Mouse (Mus musculus) urinary bladder, adult 2 months (tissue): Measurements from ENCODE around the gene Dscaml1. TPM values are rescaled to one million over a fixed set of nuclear protein-coding genes. Genes with fewer than 3 reads are reported as not detected.

Source experiments
- DNase-seq: peaks from one replicate; pipeline ENCODE4 v3.0.0; 2022; ENCODE audit warnings: low spot score
- polyA plus RNA-seq: library from polyadenylated mRNA; depleted of rRNA; stranded (reverse); fragments of >200 nt; gene quantifications from 2 replicates; pipeline ENCODE4 v1.2.3, GENCODE M21; 2012

Gene Dscaml1
- polyA plus RNA-seq, 1 experiment: 0.07 TPM

DNA sequence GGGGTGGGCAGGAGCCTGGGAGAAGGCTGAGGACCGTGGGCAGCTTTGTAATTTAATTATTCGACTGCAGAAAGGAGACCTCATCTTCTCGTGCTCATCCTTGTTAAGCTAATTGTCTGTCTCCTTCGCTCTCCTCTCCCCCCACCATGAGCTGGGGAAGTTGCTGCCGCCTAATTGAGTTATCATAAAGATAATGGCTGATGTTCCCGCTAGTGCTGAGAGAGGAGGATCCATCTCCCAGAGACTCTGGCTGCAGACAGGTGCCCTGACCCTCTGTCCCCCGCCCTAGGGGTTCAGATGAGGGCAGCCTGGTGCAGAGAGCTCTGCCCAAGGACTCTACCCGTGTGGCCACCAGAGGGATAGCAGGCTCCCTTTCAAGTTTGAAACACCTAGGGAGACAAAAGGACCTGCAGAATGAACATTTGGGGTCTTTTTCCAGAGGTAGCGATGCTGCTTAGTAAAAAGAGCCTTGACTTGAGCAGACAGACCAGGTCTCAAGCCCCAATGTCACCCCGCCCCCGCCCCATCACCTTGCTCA lies 256.1 kb downstream of the Dscaml1 start:
- no peak for DNase-seq

DNA sequence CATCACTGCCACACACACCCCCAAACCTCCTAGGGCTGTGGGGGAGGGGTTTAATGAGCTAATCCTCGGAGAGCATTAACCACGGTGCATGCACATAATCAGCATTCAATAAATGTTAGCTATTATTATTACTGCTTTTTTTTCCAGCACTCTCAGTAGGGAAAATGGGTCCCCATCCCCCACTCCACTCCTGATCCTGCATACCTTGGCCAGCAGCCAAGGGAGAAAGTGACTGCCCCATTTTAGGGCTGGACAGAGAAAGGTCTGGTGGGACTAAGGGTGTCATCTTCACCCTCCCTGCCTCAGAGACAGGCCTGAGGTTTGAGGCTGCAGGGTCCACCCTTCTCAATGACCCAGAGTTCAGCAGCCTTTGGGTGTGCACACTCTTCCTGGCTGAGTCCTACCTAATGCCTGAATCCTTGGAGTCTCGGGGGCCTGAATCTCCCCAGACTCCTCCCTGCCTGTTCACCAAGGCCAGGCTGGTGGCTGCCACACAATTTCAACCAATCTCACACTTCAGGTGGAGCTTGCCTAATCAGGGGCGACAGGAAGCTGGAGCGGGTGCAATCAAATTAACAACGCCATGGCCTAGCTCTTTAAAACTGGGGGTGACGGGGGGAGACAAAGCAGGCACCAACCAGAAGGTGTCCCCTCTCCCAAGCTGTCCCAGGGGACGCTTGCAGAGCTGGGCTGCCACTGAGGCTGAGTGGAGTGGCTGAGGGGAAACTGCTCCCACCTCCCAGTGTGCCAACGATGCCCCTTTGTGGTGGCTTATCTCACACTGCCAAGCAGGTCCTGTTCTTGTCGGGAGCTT lies 267.2 kb downstream of the Dscaml1 start:
- DNase-seq: no peak

DNA sequence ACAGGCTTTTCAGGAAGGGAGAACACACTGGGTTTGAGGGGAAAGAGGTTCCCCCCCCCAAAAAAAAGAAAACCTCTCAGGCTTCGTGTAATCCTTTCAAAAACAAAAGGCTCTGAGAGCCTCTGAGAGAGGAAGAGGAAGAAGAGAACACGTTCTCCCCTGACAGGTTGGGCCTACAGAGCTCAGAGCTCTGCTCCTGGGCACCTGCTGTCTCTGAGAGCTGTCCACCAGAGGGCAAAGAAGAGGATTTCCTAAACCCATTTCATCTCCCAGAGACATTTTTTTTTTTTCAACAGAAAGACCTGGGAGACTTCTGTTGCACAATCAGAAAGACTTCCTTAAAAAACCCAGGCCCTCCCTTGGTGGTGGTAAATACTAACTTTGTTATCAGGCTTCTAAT lies 267.8 kb downstream of the Dscaml1 start:
- no peak for DNase-seq

DNA sequence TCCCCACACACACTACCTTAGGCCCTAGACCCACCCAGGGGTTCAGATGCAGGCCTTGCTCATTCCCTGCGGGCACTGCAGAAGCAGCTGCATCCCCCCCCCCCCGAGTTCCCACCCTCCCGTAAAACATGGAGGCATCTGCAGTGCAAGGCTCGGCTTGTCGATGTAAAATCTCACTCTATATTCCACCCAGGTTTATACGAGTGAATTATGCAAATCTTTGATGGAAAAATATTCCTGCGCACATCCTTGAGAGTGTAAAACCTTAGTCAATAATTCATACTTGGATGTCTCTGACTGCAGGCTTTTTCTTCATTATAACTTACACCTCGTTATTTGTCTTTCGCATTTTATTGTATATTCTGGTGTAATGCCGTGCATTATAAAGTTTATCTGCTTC lies 272.7 kb downstream of the Dscaml1 start:
- no peak for DNase-seq

DNA sequence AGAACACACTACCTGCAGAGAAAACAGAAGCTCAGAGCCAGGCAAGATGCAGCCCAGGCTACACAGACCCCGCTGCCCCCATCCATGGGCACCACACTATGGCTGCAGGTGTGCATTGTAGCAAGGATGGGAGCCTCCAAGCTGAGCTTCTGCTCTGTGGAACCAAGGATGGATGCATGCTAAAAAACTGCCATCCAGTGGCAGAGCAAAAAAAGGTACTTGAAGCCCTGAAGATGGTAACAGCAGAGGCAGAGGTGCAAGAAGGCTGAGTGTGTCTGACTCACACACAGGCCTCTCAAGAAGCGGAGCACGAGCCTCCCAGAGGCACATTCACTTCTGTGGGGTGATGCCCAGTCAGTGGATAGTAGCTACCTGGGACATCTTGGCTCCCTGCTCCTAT lies 276.8 kb downstream of the Dscaml1 start:
- no peak for DNase-seq

DNA sequence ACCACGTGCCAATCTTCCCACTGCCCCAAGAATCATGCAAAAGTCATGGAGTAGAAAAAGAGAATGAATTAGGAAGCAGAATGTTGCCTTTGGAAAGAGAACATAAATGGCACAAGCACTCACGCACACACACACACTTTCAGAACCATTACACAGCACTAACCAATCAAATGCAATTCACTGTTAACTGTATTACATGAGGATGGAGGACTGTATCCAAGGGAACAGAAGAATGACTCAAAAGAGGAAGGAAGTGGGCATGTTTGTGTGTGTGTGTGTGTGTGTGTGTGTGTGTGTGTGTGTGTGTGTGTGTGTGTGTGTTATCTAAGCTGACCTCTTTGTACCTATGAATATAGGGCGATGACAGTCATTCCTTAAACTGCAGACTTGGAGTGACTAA lies 278.0 kb downstream of the Dscaml1 start:
- DNase-seq: no peak

DNA sequence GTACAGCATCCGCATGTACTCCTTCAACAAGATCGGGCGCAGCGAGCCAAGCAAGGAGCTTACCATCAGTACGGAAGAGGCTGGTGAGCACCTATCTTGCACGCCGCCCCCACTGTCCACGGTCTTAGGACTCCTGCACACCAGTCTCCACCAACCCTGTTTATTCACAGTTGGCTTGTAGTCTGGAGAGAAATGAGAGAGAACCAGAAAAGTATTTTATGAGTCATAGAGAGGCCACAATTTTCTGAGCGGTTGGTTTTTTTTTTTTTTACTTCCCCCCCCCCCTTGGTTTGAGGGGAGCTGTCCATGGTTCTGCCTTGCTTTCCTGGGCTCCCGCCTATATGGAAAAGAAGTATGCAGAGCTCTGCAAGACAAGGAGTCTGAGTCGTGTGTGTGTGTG lies 283.9 kb downstream of the Dscaml1 start:
- DNase-seq: no peak

DNA sequence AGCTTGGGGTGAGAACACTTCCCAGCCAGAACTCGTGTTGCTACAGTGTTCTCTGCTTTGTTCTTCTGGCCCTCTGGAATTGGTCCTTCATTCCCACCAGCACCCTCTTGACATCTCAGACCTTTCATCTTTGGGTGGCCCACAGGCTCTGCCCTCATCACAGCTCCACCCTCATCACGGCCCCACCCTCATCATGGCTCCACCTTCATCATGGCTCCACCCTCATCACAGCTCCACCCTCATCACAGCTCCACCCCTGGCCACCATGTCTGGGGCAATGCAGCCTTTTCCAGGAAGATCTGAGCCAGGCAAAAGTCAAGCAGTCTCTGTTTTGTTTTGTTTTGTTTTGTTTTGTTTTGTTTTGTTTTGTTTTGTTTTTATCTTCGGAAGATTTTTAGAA lies 289.0 kb downstream of the Dscaml1 start:
- DNase-seq: no peak

DNA sequence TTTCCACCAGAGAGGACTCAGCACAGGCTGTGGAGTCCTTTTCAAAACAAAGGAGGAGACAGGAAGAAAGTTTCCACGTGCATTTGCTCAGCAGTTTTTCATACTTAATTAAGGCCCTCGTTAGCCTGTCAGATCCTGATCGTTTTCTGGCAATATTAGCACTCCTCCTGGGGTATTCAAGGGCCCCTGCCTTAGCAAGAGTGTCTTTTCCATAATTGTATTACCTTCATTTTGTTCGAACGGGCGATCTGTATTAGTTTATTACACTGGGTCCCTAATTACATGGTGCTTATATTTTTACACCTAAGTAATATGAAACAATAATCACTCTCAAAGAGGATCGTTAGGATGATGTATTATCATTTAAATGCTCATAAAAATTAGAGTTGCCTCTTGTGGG lies 293.6 kb downstream of the Dscaml1 start:
- no peak for DNase-seq

DNA sequence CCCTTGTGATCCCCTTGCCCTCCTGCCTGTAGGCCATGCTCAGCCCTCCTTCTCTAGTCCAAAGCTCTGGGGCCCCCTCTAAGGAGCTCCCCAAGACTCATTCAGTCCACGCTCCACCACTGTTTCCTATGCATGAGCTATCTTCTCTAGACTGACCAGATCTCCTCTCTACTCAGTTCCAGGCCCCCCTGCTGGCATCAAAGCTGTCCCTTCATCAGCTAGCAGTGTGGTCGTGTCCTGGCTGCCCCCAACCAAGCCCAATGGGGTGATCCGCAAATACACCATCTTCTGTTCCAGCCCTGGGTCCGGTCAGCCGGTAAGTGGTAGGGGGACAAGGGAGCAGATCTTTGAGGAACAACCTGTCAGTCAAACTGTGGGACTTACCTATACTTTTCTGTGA lies 305.4 kb downstream of the Dscaml1 start:
- DNase-seq: no peak

DNA sequence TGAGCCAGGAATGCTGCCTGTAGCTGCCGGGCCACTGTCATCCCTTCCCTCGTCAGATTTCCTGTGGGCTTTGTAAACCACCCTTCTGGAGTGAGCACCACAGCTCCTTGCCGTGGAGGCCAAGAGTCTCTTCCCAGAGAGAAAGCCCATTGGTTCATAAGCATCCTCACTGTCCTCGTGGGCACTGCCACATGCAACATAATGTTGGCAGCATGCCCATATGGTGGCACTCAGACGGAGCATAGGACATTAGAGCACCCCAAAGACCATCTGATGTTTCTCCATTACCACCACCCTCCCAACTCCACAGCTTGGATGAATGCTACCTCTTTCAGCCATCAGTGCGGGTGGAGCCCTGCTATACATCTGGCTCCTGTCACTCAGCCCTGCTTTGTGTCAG lies 306.8 kb downstream of the Dscaml1 start:
- no peak for DNase-seq

DNA sequence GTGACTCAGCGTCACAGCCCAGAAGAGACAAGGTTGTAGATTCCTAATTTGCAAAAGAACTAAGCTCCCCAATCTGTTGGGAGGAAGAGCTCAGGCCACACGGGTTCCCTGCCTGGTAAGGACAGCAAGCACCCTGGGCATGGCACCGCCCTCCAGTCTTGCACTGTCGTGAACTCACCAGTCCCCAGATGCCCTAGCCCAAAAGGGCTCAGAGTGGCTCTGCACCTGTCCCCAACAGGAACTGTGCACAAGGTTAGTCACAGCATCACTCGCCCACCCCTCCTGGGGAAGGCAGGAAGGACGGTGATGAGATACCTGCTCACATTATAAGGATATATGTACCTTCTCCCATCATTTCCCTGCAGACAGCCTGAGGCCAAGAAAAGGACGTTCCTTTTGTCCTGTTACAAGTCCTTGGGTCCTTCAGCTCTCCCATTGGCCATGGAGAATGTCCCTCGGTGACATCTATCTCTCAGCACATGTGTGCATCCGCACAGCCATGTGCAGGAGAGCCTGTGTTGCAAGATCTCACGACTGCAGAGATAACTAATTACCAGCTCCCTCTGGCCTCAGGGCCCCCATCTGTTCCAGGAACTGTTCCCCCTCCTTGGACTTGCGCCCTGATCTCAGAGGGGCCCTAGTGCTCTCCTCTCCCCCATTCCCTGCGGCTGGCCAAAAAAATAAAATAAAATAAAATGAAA lies 312.7 kb downstream of the Dscaml1 start:
- no peak for DNase-seq

DNA sequence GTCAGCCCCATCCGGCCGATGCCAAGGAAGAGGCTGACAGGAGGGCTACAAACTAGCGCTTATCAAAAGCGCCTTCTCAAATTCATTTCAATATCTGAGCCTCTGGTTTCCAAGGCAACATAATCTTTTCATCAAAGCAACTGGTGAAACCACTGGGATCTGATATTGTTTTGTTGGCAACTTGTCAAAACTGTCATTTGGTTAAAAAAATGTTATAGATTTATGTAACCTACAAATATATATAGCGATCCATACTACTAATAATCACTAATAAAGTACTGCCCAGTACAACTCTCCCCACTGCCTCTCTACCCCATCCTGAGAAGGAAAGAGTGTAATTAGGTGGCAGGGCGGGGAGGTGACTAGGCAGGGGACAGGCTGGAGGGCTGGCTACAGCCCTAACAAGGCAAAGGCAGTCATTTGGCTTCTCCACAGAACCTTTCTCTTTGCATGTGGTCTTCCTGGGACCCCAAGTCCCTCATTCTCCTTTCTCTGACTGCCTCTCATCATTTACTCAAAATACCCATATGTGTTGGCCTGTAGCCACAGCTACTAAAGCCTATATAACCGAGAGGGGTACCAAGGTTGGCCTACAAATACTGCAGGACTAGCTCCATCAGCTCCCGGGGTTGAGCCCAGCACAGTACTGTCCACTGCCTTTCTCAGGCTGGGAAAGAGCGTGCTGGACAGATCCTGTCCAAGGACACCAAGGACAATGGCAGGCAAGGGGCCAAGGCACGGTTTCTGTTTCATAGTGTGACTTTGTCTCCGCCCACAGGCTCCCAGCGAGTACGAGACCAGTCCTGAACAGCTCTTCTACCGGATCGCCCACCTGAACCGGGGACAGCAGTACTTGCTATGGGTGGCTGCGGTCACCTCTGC lies 313.5 kb downstream of the Dscaml1 start:
- DNase-seq: no peak

DNA sequence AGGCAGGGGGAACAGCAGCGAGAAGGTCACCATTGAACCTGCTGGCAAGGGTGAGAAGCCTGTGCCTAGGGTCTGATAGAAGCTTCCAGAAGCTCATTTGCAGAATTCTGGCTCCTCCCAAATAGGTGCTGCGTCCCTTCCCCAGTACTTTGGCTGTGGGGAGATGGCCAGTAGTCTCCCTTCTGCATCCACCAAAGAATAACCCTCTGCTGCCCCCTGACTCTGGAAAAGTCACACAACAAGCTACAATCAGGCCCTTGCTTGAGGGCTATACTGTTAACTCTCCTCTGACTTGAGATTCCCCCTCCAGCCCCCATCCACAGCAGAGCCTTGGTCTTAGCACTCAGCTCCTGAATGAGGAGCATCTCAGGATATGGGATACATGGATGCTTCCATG lies 314.2 kb downstream of the Dscaml1 start:
- no peak for DNase-seq

DNA sequence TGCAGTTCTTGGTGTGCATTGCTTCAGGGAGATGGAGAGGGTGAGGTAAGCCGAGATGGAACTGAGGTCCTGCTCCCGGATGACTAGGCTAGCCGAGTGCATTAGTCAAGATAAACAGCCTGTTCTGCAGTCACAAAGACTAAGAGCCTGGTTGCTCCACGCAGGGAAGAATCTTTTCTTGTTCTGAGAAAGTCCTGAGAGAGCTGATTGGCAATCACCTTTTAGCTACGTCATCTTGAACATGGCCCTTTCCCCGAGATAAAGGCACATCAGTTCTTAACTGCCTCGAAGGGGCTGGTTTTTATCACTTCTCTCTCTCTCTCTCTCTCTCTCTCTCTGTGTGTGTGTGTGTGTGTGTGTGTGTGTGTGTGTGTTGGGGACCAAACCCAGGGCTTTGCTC lies 319.0 kb downstream of the Dscaml1 start:
- no peak for DNase-seq

DNA sequence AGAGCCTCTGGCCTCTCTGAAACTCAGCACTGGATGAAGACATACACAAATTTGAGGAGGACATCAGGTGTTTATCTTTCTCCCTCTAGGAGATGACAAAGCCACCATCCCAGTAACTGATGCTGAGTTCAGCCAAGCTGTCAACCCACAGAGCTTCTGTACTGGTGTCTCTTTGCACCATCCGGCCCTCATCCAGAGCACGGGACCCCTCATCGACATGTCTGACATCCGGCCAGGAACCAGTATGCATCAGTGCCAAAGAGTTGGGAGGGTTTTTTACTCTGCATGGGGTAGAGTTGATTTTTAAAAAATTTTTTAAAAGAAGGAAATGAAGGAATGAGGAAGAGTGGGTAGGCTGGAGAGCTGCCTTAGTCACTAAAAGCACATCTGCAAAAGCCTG lies 323.5 kb downstream of the Dscaml1 start:
- DNase-seq: no peak

DNA sequence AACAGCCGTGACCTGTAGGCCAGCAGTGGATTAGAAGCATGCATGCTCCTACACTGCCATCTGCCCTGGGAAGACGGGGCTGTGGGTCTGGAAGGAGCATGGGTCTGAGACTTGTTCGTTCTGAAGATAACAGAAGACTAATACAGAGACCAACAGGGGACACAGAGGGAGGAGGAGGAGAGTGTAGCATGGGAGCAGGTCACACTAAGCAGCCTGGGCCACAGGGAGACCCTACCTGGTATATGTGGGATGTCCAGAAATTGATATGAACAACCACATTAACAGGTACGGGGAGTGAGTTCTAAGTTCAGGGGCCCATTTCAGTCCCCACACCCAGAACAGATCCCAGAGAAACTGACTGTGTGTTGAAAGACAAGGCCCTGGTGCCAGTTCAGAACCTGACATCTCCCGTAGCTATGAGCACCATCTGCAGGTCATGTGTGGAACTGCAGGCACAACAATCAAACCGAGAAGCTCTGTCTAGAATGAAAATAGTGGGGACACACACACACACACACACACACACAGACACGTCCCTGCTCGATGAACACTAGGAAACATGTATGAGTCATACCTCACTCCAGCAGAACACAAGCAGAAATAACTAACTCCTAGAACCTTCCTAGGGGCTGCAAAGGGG lies 328.1 kb downstream of the Dscaml1 start:
- DNase-seq: peak; percentile 37

DNA sequence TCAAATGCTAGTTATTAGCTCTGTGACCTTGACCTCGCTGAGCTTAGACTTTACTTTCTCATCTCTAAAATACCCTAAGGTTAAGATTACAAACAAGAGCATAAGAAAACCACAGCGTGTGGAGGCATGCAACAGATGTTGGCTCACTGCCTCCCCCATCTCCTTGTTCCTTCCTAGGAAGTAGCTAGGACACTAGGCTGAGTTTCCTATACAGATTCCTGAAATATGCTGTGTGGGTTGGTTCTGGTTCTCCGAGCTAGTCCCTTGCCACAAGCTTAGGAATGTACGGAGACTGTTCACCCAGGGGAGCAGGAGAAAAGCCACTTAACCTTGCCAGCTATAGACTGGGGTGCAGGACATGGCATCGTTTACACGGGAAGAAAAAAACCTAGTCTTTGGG lies 339.8 kb downstream of the Dscaml1 start:
- DNase-seq: no peak

DNA sequence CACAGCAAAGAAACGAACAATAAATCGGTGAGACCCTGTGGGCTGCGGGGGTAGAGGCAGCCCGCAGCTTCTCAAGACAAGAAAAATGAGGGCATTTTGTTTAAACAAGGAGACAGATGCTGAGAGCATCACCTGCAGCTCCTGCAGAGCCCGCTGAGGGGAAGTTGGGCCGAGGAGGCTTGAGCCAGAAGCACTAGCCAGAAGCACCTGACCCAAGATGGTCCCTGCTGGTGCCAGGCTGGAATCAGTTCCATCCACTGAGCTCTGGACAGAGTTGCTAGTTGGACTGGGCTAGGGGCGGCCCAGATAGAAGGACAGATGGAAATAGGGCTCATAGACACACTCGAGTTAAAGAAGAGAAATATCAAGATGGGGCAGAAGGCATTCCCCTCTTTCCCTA lies 340.7 kb downstream of the Dscaml1 start:
- DNase-seq: no peak

DNA sequence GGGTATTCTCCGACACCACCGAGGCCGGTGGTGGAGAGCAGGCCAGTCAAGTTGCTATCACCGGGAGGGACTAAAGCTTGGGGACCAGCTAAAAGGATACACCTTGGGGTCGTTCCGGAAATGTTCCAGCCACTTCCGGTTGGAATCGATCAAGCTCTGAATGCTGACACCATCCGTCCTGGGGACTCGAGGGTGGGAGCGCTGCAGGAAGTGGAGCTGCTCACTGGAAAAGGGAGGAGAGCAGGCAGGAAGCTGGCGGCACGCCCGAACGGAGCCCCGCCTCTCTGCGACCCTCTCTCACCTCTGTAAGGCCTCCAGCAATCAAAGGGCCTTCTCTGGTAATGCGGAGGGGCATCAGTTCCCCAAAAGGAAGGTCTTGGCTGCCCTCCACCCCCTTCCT lies 342.0 kb downstream of the Dscaml1 start:
- DNase-seq: no peak

DNA sequence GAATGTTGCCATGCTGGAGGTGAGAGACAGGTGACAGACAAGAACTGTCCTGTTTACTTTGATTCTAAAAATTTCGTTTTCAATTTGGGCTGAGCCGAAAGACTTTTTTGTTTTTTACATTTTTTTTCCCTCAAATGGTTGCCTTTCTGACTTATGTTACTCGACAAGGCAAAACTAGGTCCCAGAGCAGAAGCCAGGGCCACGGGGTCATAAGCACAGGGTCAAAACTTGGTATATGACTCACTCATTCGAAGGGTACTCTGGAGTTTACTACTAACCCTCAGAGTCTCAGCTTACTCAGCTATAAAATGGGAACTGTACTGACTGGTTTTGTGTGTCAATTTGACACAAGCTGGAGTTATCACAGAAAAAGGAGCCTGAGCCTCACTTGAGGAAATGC lies 343.2 kb downstream of the Dscaml1 start:
- DNase-seq: no peak

DNA sequence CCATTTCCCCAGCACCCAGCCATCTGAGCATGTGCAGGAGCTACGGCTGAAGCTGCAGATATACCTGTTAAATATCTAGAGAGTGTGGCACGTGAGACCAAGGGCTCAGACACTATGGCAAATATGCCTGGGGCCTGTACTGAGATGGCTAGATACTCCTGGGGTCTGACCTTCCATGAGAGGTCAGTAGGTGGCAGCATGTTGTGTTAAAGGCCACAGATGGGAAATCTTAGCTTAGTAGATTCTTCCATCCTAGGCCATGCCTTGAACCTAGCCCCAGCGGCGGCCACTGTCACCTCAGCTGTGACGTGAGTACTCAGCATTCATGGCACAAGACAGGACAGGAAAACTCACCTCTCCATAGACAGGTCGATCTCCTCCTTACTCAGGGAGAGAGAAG lies 347.7 kb downstream of the Dscaml1 start:
- no peak for DNase-seq
